Mouse (Mus musculus): ENCODE data around the gene Bbs7. TPM values are rescaled to one million over a fixed set of nuclear protein-coding genes. Genes with fewer than 3 reads are reported as not detected.
"Not testable (repeated sequence)": the region's sequence is repeated elsewhere in the genome, so short reads cannot be mapped to it uniquely, and the experiment has no call there.

Gene Bbs7
- polyA plus RNA-seq, 1 experiment from 2014 or later, result 10.3 TPM

GRCm38 (mm10) chr3:36613908-36614255 lies 605 bp upstream of the Bbs7 start:
- no peaks in the 10 kb centered on the region for H3K9me3 ChIP-seq (ENCODE audit: control insufficient read depth, low read length)
- no peaks in the 10 kb centered on the region for H3K27me3 ChIP-seq (replicated peaks; ENCODE audit: control insufficient read depth, insufficient read depth, low read length)
- H3K36me3 ChIP-seq (ENCODE audit: control insufficient read depth, insufficient read depth, low read length), result no peaks in the 10 kb centered on the region
- H3K27ac ChIP-seq (ENCODE audit: low read length), result no peak overlapping the region
- no peak overlapping the region for H3K4me3 ChIP-seq (ENCODE audit: low read length)
- WGBS, result 67% methylated on average over 5 of the region's 5 CpGs
- no peak for ATAC-seq
- peaks cover 2% of the 10 kb centered on the region; the same call in 1 of the 2 replicates for H3K4me1 ChIP-seq (ENCODE audit: control insufficient read depth, insufficient read depth, low read length)
- H3K4me2 ChIP-seq (ENCODE audit: low read depth, low read length), result no peak overlapping the region
- no peak overlapping the region for H3K9ac ChIP-seq (ENCODE audit: low read depth, low read length)

DNA sequence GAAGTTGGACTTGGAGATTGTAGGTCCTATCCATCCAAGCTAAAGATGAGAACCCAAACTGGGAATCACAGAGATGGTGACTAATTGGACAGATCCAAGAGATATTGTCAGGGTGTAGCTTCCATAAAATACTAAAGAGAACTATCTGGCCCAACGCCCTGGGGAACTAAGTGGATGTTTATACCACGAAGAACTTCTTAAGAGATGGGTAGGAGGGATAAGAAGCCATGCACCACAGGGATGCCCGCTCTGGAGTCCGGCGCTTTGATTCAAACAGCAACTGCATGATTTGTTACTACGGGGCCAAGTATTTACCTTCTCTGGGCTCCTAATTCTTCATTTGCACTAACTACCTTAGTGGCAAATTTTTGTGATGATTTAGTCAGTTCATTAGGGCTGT lies 590 bp downstream of the Bbs7 start:
- Histone ChIP-seq H3K9ac (ENCODE audit: low read depth, low read length) (peak overlapping the region; percentile 78), H3K4me1 (ENCODE audit: control insufficient read depth, insufficient read depth, low read length) (no peaks in the 10 kb centered on the region), H3K36me3 (ENCODE audit: control insufficient read depth, insufficient read depth, low read length) (no peaks in the 10 kb centered on the region), H3K27me3 (replicated peaks; ENCODE audit: control insufficient read depth, insufficient read depth, low read length) (no peaks in the 10 kb centered on the region), H3K27ac (ENCODE audit: low read length) (0 out of 2 replicates have a peak overlapping the region, but pooled peaks have one; percentile 40), H3K4me2 (ENCODE audit: low read depth, low read length) (peak overlapping the region; percentile 78), H3K4me3 (ENCODE audit: low read length) (peak overlapping the region; percentile 68), H3K9me3 (ENCODE audit: control insufficient read depth, low read length) (no peaks in the 10 kb centered on the region)
- WGBS, result 3% methylated on average over 6 of the region's 6 CpGs
- ATAC-seq, result peak; percentile 37

DNA sequence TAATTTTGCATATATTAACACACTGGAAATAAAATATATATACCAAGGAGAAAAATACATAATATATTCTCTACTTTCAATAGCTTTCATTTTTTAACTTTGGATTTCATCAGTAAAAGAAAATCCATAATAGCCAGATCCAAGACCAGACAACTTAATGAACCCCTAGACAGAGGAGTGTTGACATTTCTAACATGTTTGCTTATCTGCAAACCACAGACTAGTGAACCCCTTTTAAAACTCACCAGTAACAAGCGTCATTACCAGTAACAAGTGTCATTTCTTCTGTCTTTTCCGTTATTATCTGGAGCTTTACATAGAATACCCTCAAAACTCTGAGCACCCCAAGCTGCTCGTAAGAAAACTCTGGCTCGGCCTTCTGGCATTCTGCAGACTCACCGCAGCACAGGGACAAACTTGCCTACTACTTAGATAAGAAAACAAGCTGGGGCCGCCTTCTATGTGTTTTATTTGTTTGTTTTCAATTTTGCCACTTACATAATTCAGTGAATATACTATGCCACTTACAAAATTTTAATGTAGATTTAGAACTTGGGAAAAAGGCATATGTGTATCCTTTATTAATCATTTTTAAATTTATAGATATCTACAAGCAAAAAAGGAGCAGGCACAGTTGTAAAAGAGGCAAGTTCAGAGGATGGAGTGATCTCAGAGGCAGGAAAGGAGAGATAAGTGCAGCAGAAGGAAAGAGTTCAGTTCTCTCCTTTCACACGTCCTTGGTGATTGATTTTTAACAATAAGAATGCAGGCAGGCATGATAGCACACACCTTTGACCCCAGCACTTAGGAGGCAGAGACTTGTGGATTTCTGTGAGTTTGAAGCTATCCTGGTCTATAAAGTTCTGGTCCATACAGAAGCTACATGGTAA lies 7.1 kb downstream of the Bbs7 start:
- no peaks in the 10 kb centered on the region for H3K36me3 ChIP-seq (ENCODE audit: control insufficient read depth, insufficient read depth, low read length)
- no peak overlapping the region for H3K4me3 ChIP-seq (ENCODE audit: low read length)
- no peak overlapping the region for H3K27ac ChIP-seq (ENCODE audit: low read length)
- H3K9me3 ChIP-seq (ENCODE audit: control insufficient read depth, low read length), result no peaks in the 10 kb centered on the region
- peak; percentile 33; the same call in 1 of the 2 replicates for ATAC-seq
- H3K27me3 ChIP-seq (replicated peaks; ENCODE audit: control insufficient read depth, insufficient read depth, low read length), result no peaks in the 10 kb centered on the region
- H3K9ac ChIP-seq (ENCODE audit: low read depth, low read length), result no peak overlapping the region
- WGBS, result 71% methylated on average over 7 of the region's 7 CpGs
- H3K4me2 ChIP-seq (ENCODE audit: low read depth, low read length), result no peak overlapping the region
- no peaks in the 10 kb centered on the region for H3K4me1 ChIP-seq (ENCODE audit: control insufficient read depth, insufficient read depth, low read length)

DNA sequence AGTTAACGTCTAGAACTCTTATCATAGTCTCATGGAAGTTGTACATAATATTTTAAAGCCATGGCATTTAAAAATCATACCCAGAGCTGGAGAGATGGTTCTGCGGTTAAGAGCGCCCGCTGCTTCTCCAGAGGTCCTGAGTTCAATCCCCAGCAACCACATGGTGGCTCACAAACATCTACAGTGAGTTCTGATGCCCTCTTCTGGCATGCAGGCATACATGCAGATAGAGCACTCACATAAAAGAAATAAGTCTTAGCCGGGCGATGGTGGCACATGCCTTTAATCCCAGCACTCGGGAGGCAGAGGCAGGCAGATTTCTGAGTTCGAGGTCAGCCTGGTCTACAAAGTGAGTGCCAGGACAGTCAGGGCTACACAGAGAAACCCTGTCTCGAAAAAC lies 13.5 kb downstream of the Bbs7 start:
- not testable (repeated sequence) for H3K36me3 ChIP-seq (ENCODE audit: control insufficient read depth, insufficient read depth, low read length); H3K4me3 ChIP-seq (ENCODE audit: low read length); H3K4me2 ChIP-seq (ENCODE audit: low read depth, low read length); ATAC-seq; H3K4me1 ChIP-seq (ENCODE audit: control insufficient read depth, insufficient read depth, low read length); H3K9ac ChIP-seq (ENCODE audit: low read depth, low read length); H3K27ac ChIP-seq (ENCODE audit: low read length); H3K27me3 ChIP-seq (replicated peaks; ENCODE audit: control insufficient read depth, insufficient read depth, low read length); H3K9me3 ChIP-seq (ENCODE audit: control insufficient read depth, low read length)
- WGBS, result 86% methylated on average over 9 of the region's 9 CpGs

- no peak overlapping the region for H3K4me3 ChIP-seq (ENCODE audit: low read length)
- H3K9me3 ChIP-seq (ENCODE audit: control insufficient read depth, low read length), result no peaks in the 10 kb centered on the region
- 56% methylated on average over 3 of the region's 3 CpGs for WGBS
- no peaks in the 10 kb centered on the region for H3K4me1 ChIP-seq (ENCODE audit: control insufficient read depth, insufficient read depth, low read length)
- no peak overlapping the region for H3K4me2 ChIP-seq (ENCODE audit: low read depth, low read length)
- H3K27ac ChIP-seq (ENCODE audit: low read length), result no peak overlapping the region
- ATAC-seq, result no peak
- H3K27me3 ChIP-seq (replicated peaks; ENCODE audit: control insufficient read depth, insufficient read depth, low read length), result no peaks in the 10 kb centered on the region
- no peaks in the 10 kb centered on the region for H3K36me3 ChIP-seq (ENCODE audit: control insufficient read depth, insufficient read depth, low read length)
- no peak overlapping the region for H3K9ac ChIP-seq (ENCODE audit: low read depth, low read length)
Measured at GRCm38 (mm10) chr3:36598811-36599210, 14.5 kb downstream of the Bbs7 start.

- under 1% methylated on average over 60 of the region's 60 CpGs for WGBS
- Histone ChIP-seq H3K27me3 (replicated peaks; ENCODE audit: control insufficient read depth, insufficient read depth, low read length) (no peaks in the 10 kb centered on the region), H3K27ac (ENCODE audit: low read length) (peak within 1 kb of the TSS; percentile 70), H3K4me2 (ENCODE audit: low read depth, low read length) (peak within 1 kb of the TSS; percentile 79), H3K36me3 (ENCODE audit: control insufficient read depth, insufficient read depth, low read length) (0 out of 2 replicates have a peak, but pooled peaks cover 4% of the 10 kb centered on the region), H3K4me3 (ENCODE audit: low read length) (peak within 1 kb of the TSS; percentile 93), H3K4me1 (ENCODE audit: control insufficient read depth, insufficient read depth, low read length) (peaks cover 15% of the 10 kb centered on the region), H3K9me3 (ENCODE audit: control insufficient read depth, low read length) (no peaks in the 10 kb centered on the region), H3K9ac (ENCODE audit: low read depth, low read length) (peak within 1 kb of the TSS; percentile 89)
- peak; percentile 100 for ATAC-seq
Measured at GRCm38 (mm10) chr3:36571827-36572378, 41.4 kb downstream of the Bbs7 start, which contains the start of gene Ccna2. TSS of gene Ccna2 (minus strand) at chr3:36572150.

DNA sequence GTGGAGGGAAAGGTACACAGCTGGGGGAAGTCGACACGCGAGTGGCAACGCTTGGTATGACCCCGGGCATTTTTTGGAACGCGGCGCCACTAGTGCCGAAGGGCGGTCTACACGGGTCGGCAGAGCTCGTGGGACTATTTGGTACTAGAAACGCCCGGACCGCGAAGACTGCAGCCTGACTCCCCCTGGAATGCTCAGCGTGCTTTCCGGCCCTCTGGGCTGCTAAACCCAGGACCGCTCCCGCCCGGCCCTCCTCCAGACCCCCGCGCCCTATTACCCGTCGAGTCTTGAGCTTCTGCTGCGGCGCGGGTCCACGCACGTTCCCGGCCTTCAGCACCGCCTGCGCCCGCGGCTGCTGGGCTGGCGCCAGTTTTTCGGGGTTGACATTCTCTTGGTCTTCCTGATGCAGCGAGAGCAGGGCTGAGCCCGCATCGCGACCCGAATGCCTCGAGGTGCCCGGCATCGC lies 41.9 kb downstream of the Bbs7 start:
- Histone ChIP-seq H3K27ac (ENCODE audit: low read length) (peak overlapping the region; percentile 66), H3K9ac (ENCODE audit: low read depth, low read length) (peak overlapping the region; percentile 89)
- WGBS, result under 1% methylated on average over 46 of the region's 46 CpGs

DNA sequence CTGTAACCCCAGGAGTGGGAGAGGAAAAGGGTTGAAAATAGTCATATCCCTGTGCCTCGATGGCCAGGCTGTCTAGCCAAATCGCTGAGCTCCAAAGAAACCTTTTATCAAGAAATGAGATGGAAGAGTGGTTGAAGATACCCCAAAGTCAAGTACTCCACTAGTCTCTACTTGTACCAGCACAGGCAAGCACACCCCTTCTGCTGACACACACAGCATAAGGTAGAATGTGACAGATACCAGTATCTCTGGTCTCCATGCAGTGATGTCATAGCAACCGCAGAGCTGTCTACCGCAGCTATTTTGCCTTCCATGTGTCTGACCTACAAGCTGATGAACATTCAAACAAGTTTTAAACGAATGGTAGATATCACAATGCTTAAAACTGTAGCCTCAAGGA lies 43.4 kb downstream of the Bbs7 start:
- WGBS, result 82% methylated on average over 5 of the region's 5 CpGs
- H3K9ac ChIP-seq (ENCODE audit: low read depth, low read length), result peak overlapping the region; percentile 36
- no peak overlapping the region for H3K27ac ChIP-seq (ENCODE audit: low read length)
- no peaks in the 10 kb centered on the region for H3K27me3 ChIP-seq (replicated peaks; ENCODE audit: control insufficient read depth, insufficient read depth, low read length)
- peaks cover 15% of the 10 kb centered on the region for H3K4me1 ChIP-seq (ENCODE audit: control insufficient read depth, insufficient read depth, low read length)
- peak overlapping the region; percentile 79 for H3K4me2 ChIP-seq (ENCODE audit: low read depth, low read length)
- peak overlapping the region; percentile 93 for H3K4me3 ChIP-seq (ENCODE audit: low read length)
- H3K9me3 ChIP-seq (ENCODE audit: control insufficient read depth, low read length), result no peaks in the 10 kb centered on the region
- no peak for ATAC-seq
- H3K36me3 ChIP-seq (ENCODE audit: control insufficient read depth, insufficient read depth, low read length), result peaks cover 4% of the 10 kb centered on the region; the same call in 1 of the 2 replicates

More for the DNA sequence above, 41.9 kb downstream of the Bbs7 start:
- ATAC-seq, result peak; percentile 33; the same call in 1 of the 2 replicates
- Histone ChIP-seq H3K4me2 (ENCODE audit: low read depth, low read length) (peak overlapping the region; percentile 79), H3K27me3 (replicated peaks; ENCODE audit: control insufficient read depth, insufficient read depth, low read length) (no peaks in the 10 kb centered on the region), H3K36me3 (ENCODE audit: control insufficient read depth, insufficient read depth, low read length) (0 out of 2 replicates have a peak, but pooled peaks cover 4% of the 10 kb centered on the region), H3K9me3 (ENCODE audit: control insufficient read depth, low read length) (no peaks in the 10 kb centered on the region), H3K4me1 (ENCODE audit: control insufficient read depth, insufficient read depth, low read length) (peaks cover 15% of the 10 kb centered on the region), H3K4me3 (ENCODE audit: low read length) (peak overlapping the region; percentile 93)

GRCm38 (mm10) chr3:36563666-36564065 lies 49.6 kb downstream of the Bbs7 start:
- 85% methylated on average over 3 of the region's 3 CpGs for WGBS
- no peak for ATAC-seq
- no peak overlapping the region for H3K4me2 ChIP-seq (ENCODE audit: low read depth, low read length)
- H3K27me3 ChIP-seq (replicated peaks; ENCODE audit: control insufficient read depth, insufficient read depth, low read length), result no peaks in the 10 kb centered on the region
- H3K4me1 ChIP-seq (ENCODE audit: control insufficient read depth, insufficient read depth, low read length), result no peaks in the 10 kb centered on the region
- H3K4me3 ChIP-seq (ENCODE audit: low read length), result no peak overlapping the region
- no peaks in the 10 kb centered on the region for H3K9me3 ChIP-seq (ENCODE audit: control insufficient read depth, low read length)
- H3K36me3 ChIP-seq (ENCODE audit: control insufficient read depth, insufficient read depth, low read length), result peaks cover 13% of the 10 kb centered on the region
- no peak overlapping the region for H3K27ac ChIP-seq (ENCODE audit: low read length)
- H3K9ac ChIP-seq (ENCODE audit: low read depth, low read length), result no peak overlapping the region
